Mouse (Mus musculus): Measurements from ENCODE around the gene Adipoq.

- no peak for TF ChIP-seq EP300 (optimal IDR thresholded peaks at IDR 0.05)
- TF ChIP-seq CTCF (IDR thresholded peaks at IDR 0.05; ENCODE audit: low read depth): no peak
Observed at GRCm38 (mm10) chr16:23144326-23144725, 2.0 kb upstream of the Adipoq start.
